Comparison of ENCODE assay signal across 8 mouse cellular contexts in the genomic region with DNA sequence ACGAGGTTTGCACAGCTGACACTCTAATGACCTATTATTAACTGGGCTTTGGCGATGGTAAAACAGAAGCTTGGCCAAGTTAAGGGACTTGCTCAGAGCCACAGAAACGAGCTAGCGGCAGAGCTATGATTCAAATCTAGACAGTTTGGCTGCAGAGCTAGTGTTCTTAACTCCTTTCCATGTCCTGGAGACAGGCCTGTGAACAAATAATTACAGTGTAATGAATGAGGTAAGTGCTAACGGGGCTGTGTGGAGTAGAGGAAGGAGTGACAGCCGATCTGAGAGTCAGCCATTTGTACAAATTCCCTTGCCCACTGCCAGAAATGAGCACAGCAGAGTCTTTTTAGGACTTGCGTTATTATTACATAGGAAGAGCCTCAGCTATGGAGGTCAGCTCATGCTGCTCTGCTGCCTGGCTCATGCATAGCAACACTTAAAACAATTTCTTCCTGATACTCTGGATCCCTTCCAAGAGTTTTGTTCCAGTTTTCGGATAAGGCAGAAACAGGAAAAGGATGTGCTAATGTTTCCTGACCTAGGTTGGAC. TPM values are rescaled to one million over a fixed set of nuclear protein-coding genes. Genes with fewer than 3 reads are reported as not detected.
DNase-seq lines count a peak whose midpoint lies in the region; TF ChIP-seq lines count a peak whose summit lies in the region.

No protein-coding gene starts in this region.

- DNase-seq in cerebellum, postnatal 25 days: peak; percentile 9 to 16
- DNase-seq in cerebellum, postnatal 4 days (ENCODE audit: low spot score in 2 of 2): no peak
- peak; percentile 72 for DNase-seq in brain, embryonic 14.5 days (ENCODE audit: low read depth)
- peak; percentile 73 to 78 for DNase-seq in heart, postnatal 10 days
- DNase-seq in lung, adult 18-20 months: peak; percentile 12 to 56
- no peak for DNase-seq in right cerebral cortex, adult 2 months (ENCODE audit: low spot score in 2 of 2)
- DNase-seq in embryo, embryonic 9.5 days (ENCODE audit: extremely low spot score): no peak
- DNase-seq in yolk sac, embryonic 10.5 days (ENCODE audit: low spot score): no peak

- no peak for TF ChIP-seq POLR2A in brain, embryonic 14.5 days (IDR thresholded peaks at IDR 0.05; ENCODE audit: borderline replicate concordance, extremely low read depth, insufficient read depth, insufficient read length, poor library complexity, severe bottlenecking)

- no peak for TF ChIP-seq CTCF in brain, embryonic 14.5 days (IDR thresholded peaks at IDR 0.05; ENCODE audit: borderline replicate concordance, extremely low read depth, insufficient read depth, insufficient read length)

- intact Hi-C loops in heart, postnatal 10 days (cut with DNase I): loop anchor here (5.0 to 10.0 kb wide), 3 partner anchors 107 to 148 kb away; partner anchors contain the start of gene Raph1

RNA-seq across cellular contexts. Expression of gene Cd28, which starts 0.9 kb away (rescaled TPM):
- 0.08 and 0.14 TPM in 2 replicates for polyA plus RNA-seq in brain, embryonic 14.5 days (2012; rRNA removed)
- total RNA-seq in heart, postnatal 10 days (2021): 1 to 10 TPM; 2.4 to 2.7 TPM

Comparison
In these comparisons a context has a peak if more than half of its experiments do, and no peak if none do; other contexts are left out.
1. DNase-seq: peak in cerebellum, postnatal 25 days (2 of 2), brain, embryonic 14.5 days (single experiment), heart, postnatal 10 days (2 of 2) and lung, adult 18-20 months (2 of 2); none in cerebellum, postnatal 4 days (0 of 2), right cerebral cortex, adult 2 months (0 of 2), embryo, embryonic 9.5 days (single experiment) and yolk sac, embryonic 10.5 days (single experiment).